In genomic region chr4:123392187-123392586, GRCm38 (mm10) we compare ENCODE assay signal across 9 mouse cellular contexts. TPM values are rescaled to one million over a fixed set of nuclear protein-coding genes. Genes with fewer than 3 reads are reported as not detected.
DNase-seq lines count a peak whose midpoint lies in the region; ATAC-seq and TF ChIP-seq lines count a peak whose summit lies in the region.
"Had no signal": no experiment of that assay in that cellular context is flagged by ENCODE, and none has a peak within 500 bp of the region (broad histone marks: within the 10 kb centered on the region; RNA-seq: fewer than 3 reads in every experiment).

No protein-coding gene starts in this region.

- H3K4me1 ChIP-seq in embryonic fibroblast, embryonic 13.5 days (ENCODE audit: control insufficient read depth, insufficient read depth, low read length): no peaks in the 10 kb centered on the region
- H3K4me1 ChIP-seq in heart, embryonic 11.5 days (ENCODE audit: control insufficient read depth, insufficient read depth, low read length): no peaks in the 10 kb centered on the region
- H3K4me1 ChIP-seq: neural tube, embryonic 15.5 days had no signal

- peaks cover 50% of the 10 kb centered on the region for H3K36me3 ChIP-seq in heart, embryonic 11.5 days (ENCODE audit: control insufficient read depth, insufficient read depth, low read length)

- no peak for TF ChIP-seq POLR2A in embryonic fibroblast, embryonic 13.5 days (IDR thresholded peaks at IDR 0.05; ENCODE audit: low read depth, low read length)

- no peaks in the 10 kb centered on the region for H3K27me3 ChIP-seq in heart, embryonic 11.5 days (ENCODE audit: control insufficient read depth, insufficient read depth, low read length)
- H3K27me3 ChIP-seq: neural tube, embryonic 15.5 days had no signal

- DNase-seq in embryo, embryonic 10 days (ENCODE audit: low spot score): peak; percentile 66
- no peak for DNase-seq in embryo, embryonic 9.5 days (ENCODE audit: extremely low spot score)
- DNase-seq in right cerebral cortex, postnatal 4 days: peak; percentile 23
- DNase-seq in right cerebral cortex, postnatal 10 days (ENCODE audit: low spot score in 2 of 2): no peak
- DNase-seq in thymus, postnatal 14 days: peak; percentile 46
- no peak for DNase-seq in right cerebral cortex, postnatal 36 days (ENCODE audit: low spot score in 2 of 2)

- H3K9ac ChIP-seq in heart, embryonic 11.5 days (ENCODE audit: low read depth, low read length): no peak overlapping the region
- H3K9ac ChIP-seq: neural tube, embryonic 15.5 days had no signal

- ATAC-seq in heart, embryonic 11.5 days (replicated peaks; ENCODE audit: insufficient number of reproducible peaks, low FRiP score, low TSS enrichment): no peak

- H3K9me3 ChIP-seq in heart, embryonic 11.5 days (replicated peaks; ENCODE audit: control insufficient read depth, low read length): no peaks in the 10 kb centered on the region
- H3K9me3 ChIP-seq: neural tube, embryonic 15.5 days had no signal

- TF ChIP-seq CTCF in embryonic fibroblast, embryonic 13.5 days (IDR thresholded peaks at IDR 0.05; ENCODE audit: borderline replicate concordance, insufficient read depth, low read length): peak; percentile 63; the same call in 1 of the 2 replicates

- no peak overlapping the region for H3K4me2 ChIP-seq in heart, embryonic 11.5 days
- H3K4me2 ChIP-seq: neural tube, embryonic 15.5 days had no signal

- no peak overlapping the region for H3K27ac ChIP-seq in embryonic fibroblast, embryonic 13.5 days (ENCODE audit: insufficient read depth, low read length)
- no peak overlapping the region for H3K27ac ChIP-seq in heart, embryonic 11.5 days (ENCODE audit: low read depth, low read length)
- H3K27ac ChIP-seq: neural tube, embryonic 15.5 days had no signal

- 97% methylated on average over 1 of the region's 1 CpGs for WGBS in heart, embryonic 11.5 days (ENCODE audit: insufficient replicate concordance)

- H3K4me3 ChIP-seq in embryonic fibroblast, embryonic 13.5 days (ENCODE audit: insufficient read depth, low read length): no peak overlapping the region
- H3K4me3 ChIP-seq in heart, embryonic 11.5 days (ENCODE audit: low read depth, low read length): no peak overlapping the region
- H3K4me3 ChIP-seq: neural tube, embryonic 15.5 days had no signal

RNA-seq across cellular contexts. Expression of gene Bmp8a, which starts 49.1 kb away (rescaled TPM):
- polyA plus RNA-seq in embryonic fibroblast, embryonic 13.5 days (2011; ENCODE audit: insufficient read length, low read depth, missing spikeins): 0.70 TPM in 1 of 2 replicates, not detected in the other
- 0.10 TPM in 1 of 2 replicates, not detected in the other for polyA plus RNA-seq in heart, embryonic 11.5 days (2014; fragmentation: Nextera tagmentation; extraction: Ambion mirVana)

Comparison
In these comparisons a context has a peak if more than half of its experiments do, and no peak if none do; other contexts are left out.
1. DNase-seq: peak in embryo, embryonic 10 days (single experiment), right cerebral cortex, postnatal 4 days (single experiment) and thymus, postnatal 14 days (single experiment); none in embryo, embryonic 9.5 days (single experiment), right cerebral cortex, postnatal 10 days (0 of 2) and right cerebral cortex, postnatal 36 days (0 of 2).